Mouse (Mus musculus) left cerebral cortex, adult 18-20 months (tissue): ENCODE measurements around the gene Ss18l2. TPM values are rescaled to one million over a fixed set of nuclear protein-coding genes. Genes with fewer than 3 reads are reported as not detected.

Experiments
- DNase-seq, 2 experiments: peaks; one replicate each; pipeline ENCODE4 v3.0.0; 2021 to 2022; ENCODE audit warnings: low spot score in 2 of 2, mixed read lengths in 1 of 2
- total RNA-seq, 2 experiments: library from RNA; stranded (reverse); gene quantifications; 2 replicates each; pipeline ENCODE4 v1.2.3; 2021

Ss18l2 gene
- total RNA-seq, 2 experiments from 2014 or later: 73.2 to 83.3 TPM

DNA sequence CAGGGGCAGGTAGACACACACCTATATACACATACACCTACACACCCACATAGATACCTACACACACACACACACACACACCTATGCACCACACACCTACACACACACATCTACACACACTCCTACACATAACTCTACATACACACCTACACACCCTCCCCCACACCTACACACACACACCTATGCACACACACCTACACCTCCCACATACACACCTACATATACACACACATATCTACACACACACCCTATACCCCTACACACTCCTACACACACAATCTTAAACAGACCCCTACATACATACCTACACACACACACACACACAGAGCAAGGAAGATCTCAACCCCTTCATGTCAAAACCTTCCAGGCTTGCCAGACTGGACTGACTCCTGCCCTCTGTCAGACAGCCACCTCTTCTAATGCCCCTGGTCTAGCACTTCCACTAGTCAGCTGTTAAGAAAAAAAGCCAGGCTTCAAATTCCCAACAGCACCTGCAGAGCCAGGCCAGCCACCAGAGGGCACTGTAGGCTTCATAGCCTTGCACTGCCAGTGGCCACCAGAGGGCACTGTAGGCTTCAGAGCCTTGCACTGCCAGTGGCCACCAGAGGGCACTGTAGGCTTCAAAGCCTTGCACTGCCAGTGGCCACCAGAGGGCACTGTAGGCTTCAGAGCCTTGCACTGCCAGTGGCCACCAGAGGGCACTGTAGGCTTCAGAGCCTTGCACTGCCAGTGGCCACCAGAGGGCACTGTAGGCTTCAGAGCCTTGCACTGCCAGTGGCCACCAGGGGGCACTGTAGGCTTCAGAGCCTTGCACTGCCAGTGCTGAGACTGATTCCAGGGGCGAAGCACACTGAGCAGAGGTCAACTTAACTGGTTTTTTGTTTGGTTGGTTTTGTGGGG lies 12.7 kb upstream of the Ss18l2 start:
- DNase-seq: peak; percentile 42 to 50

DNA sequence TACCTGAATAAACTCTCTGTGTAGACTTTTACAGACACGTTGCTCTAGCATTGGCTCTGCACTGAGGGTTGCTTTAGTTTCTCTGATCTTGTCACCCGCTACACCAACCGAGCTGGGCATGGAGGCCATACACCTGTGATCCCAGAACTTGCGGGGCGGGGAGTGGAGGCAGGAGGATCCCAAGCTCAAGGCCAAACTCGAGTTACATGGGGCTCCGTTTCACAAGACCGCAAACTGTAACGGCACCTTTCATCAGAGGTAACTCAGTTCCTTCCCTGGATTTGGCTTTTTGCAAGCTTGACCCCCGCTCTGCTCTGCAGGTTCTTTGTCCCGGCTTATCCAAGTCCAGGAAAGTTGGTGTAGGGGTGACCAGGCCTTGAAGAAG lies 5.9 kb upstream of the Ss18l2 start:
- DNase-seq: peak in 1 of 2 experiments; percentile 1

DNA sequence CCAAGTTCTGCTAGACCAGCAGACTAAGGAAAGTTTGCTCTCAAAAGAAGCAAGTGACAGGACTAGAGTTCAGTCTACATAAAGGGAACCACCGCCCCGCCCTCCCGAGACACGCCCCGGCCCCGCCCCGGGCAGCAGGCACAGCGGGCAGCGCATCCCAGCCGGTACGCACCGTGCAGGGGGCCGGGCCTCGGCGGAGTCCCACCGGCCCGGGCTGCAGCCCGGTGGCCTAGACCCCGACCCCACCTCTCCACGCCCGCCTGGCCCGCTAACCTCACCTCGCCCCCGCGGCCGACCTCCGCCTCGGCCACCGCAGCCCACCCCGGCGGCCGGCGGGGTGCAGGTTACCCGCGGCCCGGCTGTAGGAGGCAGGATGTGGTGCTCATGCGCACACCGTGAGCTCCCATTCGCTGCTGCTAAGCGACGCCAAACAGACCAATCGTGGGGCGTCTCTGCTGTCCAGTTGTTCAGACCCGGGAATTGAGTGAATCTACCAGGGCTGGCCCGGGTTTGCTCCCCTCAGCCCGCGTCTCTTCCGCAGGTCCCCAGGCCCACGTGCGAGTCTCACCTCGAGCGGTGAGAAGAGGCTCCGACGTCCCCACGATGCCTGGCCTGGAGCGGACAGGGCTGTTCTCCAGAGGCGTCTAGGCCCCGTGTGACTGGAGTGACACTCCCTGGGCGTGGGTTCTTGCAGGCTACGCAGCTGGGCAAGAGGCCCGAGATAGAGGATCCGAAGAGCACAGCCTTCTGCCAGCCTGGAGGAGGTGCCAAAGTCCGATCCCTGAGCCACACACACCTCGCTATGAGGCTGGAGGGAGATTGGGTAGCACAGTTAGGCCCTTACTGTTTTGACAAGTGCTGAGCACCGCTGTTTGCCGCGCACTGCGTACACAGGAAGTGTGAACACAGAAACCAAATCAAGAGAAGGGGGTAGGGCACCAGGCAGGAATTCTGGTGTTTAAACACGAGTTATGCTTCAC lies 5.2 kb upstream of the Ss18l2 start, which contains the start of gene Sec22c:
TSS of gene Sec22c (minus strand) at position 845 of the 980 bp plus-strand sequence.
- DNase-seq: peak; percentile 80 to 91

DNA sequence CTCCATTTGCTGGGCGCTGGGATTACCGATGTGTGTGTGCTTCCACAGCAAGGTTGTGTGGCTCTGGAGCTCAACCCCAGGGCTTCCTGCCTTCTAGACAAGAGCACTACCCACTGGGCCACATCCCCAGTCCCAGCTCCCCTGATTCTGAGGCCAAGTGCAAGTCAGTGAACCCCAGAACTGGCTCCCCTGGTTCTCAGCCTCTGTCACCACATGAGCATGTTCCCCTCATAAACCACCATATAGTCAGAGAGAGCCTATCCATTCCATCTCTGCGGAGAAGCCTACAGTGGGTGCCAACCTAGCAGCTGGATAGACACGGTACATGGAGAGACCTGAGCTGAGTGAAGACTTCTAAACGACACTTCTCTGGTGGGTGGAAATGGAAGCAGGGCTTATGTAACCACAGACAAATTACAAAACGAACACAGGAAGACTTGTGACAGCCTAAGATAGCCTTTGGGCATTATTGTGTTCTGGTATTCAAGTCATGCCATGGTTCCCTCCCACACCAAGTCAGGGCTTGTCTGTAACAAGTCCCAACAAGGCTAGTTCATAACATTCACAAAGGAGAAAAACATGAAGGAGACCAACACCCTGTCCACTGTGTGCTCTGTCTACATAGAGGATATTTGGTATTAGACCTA lies 4.0 kb upstream of the Ss18l2 start:
- DNase-seq: no peak

DNA sequence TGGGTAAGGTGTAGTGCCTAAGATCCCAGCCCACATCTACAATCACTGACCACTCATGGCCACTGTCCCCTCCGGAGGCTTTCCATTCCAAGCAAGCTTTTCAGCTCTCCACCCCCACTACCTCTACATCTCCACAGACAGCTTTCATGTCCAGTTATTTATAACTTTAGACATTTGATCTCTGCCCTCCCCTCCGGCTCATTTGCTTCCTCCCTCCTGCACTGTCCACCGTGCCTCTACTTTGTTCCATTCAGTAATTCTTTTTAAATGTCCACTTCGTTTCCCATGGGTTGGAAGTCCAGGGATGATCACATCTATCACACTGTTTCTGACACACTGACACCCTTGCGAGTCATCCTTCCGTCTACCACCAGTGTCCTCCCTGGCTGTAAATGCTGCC lies 2.3 kb upstream of the Ss18l2 start:
- no peak for DNase-seq

DNA sequence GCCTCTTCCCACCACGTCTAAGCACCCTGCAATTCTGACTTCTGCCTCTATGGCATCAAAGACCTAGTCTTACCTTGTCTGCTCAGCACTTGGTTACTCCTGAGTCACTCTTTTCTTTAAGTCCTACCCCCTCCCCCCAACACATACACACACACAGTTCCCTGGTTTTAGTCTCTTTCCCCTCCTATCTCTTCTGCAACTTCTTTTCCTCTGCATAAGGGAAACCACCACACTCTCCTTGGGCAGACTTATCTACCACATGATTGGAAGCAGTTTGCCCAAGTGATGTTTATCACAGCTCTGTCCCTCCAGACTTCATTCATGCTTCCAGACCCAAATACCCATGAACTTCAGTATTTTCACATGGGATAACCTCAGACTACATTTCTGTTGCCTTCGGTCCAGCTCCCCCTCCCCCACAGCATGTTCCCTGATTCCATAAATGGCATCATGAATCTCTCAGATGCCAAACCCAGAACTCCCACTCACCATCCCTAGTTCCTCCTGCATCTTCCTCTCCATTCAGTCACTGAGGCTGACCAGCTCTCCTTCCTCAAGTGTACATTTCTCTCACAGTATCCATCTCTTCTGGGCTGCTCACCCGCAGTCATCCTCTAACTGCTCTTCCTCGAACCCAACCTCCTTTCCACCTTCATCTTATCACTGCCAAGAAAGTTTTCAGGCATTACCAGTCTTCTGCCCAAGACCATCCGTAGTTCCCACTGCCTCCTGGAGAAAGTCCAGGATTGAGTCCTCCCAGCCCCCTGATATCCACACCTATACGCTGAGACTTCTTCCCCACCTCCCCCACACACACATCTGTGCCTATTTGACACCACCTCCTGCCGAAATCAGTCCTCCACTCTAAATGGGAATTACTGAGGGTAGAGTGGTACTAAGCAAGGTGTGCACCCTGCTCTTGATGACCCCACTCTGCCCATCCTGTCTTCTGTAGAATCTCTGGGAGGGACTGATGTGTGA lies 1.3 kb upstream of the Ss18l2 start:
- no peak for DNase-seq

DNA sequence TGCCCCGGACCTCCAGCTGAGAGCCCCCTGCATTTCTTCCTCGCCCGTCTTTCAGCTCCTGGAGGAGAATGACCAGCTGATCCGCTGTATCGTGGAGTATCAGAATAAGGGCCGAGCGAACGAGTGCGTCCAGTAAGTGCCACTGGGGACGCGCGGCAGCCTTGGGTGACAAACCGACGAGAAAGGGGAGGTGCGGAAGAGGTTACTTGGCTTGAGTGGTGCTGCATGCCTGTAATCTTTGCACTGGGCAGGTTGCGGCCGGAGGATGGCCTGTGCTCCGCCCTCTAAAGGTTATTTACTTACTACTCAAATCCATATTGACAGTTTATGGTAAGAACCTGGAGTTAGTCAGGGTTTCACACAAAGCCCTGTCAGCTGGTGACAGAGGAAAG lies 451 bp downstream of the Ss18l2 start:
- no peak for DNase-seq

DNA sequence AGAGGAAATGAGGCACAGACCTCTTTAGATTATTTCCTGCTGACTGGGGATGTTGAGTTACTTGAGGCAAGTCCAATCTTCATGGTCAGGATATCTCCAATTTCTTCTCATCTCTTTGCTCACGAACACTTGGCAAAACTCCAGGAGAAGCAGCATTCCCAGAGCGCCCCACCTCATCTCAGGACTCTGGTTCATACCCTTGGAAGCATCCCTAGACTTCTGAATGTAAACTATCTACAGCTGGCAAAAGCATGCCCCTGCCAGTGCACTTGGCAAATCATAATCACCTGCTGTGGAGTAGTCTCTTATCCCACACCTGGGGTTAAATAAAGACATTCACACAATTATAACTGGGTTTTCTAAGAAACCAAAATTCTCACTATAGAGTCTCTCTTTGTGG lies 6.9 kb downstream of the Ss18l2 start:
- DNase-seq: no peak

DNA sequence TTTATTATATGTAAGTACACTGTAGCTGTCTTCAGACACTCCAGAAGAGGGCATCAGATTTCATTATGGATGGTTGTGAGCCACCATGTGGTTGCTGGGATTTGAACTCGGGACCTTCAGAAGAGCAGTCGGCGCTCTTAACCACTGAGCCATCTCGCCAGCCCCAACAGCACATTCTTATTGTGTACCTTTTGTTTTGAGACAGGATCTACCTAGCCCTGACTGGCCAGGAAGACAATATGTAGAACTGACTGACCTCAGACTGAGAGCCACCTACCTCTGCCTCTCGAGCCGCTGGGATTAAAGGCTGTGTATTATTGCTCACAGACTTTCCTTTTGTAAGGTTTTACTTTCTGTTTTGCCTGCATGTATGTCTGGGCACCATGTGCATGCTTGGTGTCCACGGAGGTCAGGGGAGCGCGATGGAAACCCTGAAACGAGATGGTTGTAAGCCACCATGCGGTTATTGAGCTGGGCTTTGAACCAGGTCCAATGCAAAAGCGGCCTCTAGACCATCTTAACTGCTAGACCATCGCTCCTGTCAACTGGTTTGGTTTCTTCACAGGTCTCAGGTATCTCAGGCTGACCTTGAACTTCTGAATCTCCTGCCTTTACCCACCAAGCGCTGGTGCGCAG lies 8.1 kb downstream of the Ss18l2 start:
- DNase-seq: no peak

DNA sequence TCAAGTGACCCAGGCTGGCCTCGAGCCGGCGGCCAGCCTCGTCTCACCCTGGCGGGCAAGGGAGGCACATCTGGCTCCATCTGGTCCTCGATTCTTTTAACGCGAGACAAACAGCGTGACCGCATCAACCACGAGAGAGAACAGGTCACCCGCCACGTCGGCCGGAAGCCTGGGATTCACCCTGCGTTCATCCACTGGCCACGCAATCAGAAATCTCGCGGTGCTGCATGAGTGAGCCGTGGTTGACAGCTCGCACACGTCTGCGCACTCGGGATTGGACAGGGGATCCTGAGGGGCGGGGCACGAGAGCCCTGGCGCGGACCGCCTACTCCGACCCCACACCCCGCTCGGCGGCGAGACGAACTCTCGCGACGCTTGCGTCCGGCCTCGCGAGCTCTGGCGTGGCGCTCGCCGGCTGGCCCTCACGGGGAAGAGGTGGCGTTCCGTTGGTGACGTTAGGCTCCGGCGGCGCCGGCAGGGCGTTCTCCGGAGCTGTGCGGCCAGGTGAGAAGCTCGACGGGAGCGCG lies 8.7 kb downstream of the Ss18l2 start, which contains the start of gene Nktr:
TSS of gene Nktr (plus strand) at position 378 of the 527 bp plus-strand sequence.
- peak; percentile 98 to 99 for DNase-seq

DNA sequence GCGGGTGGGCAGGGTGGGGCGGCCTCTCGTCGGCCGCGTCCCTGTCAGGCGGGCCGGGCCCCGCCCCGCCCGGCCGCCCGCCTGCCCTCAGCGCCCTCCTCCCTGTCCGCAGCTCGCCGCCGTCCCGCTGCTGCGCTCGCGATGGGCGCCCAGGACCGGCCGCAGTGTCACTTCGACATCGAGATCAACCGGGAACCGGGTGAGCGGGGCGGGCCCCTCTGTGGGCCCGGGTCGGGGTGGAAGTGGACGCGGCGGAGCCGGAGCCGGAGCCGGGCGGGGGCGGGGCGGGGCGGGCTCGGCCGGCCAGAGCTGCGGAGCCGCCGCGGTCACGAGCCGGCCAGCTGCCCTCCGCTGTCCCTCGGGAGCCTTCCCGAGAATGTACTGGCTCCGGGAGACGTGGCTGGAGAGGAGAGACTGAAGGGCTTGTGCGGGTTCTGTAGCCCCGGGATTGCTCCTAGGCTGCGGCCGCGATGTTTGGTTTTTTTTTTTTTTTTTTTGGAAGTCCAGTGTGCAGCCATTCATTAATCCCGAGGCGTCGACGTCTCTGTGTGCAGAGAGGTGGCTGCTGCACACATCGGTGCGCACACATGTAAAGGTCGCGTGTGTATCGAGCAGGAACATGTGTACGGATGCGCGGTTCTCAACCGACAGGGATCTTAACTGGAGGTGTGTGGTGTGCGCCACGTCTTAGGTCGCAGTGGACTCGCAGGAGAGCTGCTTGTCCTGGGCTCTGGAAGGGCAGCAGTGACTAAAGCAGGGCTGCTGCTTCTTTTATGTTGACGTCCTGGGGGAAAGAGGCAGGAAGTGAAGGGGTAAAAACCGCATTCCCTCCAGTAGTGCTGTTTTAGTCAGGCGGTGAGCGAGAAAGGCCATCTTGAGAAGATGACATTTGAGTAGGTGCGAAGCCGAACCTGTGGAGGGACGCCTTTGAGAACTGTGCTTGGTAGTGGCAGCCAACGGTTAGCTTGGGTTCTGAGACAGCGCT lies 9.5 kb downstream of the Ss18l2 start:
- DNase-seq: peak in 1 of 2 experiments; percentile 36

DNA sequence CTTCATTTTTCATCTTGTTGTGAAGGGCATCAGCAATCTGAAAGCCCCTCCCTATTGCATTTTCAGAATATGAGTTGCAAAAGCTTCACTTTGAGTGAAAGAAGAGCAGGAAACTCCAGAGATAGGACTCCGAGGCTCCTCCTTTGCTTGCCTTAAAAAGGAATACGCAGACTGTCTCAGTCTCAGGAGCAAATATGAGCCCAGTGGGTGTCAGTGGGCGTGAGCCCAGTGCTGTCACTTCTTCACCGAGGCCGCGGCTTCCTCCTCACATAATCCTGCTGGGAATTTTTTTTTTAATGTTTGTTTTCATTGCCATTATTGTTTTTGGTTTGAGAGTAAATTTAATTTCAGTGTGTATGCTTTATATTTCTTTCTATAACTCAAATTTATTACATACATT lies 30.4 kb downstream of the Ss18l2 start:
- DNase-seq: no peak

DNA sequence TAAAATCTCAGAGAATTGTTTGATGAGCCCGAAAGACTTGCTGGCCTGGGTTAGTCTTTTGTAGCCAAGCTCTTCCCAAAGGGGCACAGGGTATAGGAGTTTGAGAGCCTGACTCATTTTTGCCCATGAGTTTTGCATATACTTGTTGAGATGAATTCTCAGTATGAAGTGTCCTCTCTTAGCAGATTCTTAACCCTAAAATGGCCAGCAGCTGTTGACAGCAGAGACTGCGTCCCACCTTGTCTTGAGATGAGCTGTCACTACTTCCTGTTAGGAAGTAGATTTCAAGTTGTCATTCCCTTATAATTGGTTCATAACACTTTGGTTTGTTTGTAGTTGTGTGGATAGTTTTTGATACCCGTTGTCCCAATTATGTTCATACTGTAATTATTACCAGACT lies 31.0 kb downstream of the Ss18l2 start:
- DNase-seq: no peak

DNA sequence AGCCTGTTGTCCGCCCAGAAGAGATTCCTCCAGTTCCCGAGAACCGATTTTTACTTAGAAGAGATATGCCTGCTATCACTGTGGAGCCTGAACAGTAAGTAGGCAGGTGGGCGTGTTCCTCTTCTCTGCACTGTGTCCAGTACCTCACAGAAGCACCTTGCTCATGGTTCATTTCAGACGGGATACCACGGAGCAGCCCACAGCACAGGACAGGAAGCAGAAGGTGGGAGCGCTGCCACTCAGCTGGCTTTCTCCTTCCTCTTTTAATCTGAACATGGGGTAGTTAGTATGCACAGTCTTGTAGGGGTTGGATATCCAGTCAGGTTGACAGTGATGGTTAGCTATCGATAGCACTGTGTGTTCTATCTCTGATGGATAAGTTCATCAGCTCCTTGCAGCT lies 33.9 kb downstream of the Ss18l2 start:
- no peak for DNase-seq

DNA sequence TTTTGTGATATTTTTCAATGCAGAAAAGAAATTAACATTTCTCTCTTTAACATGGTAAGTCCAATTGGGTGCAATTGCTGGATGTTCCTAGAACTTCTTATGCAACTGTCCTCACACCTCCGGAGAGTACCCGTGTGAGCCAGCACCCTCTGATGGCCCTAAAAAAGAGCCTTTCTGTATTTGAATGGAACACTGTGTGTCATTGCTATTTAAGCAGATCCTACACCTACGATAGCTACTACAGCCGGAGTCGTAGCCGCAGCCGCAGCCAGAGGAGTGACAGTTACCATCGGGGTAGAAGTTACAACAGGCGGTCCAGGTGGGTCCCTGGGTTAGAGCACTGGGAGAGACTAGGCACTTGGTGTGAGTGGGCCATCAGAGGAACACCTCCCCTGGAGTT lies 42.6 kb downstream of the Ss18l2 start:
- DNase-seq: peak; percentile 61 to 75

DNA sequence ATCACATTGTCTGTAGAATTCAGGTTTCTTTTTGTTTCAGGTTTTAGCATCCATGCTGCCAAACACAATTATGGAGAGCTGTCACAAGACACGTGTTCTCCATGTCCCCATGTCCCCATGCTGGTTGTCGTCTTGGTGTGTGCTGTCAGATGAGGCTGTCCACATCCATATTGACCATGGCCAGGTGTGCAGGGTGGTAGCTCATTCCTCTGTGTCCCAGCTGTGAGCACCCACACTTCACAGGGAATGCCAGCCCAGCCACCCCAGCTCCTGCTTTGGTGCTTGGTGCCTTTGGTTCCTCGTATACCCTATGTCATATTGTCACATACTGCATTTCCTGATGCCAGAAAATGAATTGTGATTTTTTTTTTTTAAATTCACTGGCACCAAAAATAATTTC lies 44.5 kb downstream of the Ss18l2 start:
- no peak for DNase-seq

DNA sequence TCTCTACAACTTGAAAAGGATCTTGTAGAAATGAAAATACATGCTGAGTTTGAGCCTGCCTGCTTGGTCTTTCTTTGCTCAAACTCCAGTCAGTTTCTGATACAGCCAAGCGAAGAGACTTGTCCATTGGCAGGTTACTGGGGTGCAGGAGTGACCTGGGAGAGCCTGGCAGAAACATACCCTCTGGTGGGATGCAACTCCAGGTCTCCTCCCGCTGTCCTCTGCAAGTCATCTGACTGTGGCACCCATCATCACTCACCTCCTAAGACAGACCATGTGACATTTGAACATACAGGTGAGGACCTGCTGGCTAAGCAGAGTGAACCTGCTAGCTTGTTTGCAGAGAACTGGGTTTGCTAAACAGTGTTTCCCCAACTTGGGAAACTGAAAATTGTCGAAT lies 46.7 kb downstream of the Ss18l2 start:
- DNase-seq: no peak

DNA sequence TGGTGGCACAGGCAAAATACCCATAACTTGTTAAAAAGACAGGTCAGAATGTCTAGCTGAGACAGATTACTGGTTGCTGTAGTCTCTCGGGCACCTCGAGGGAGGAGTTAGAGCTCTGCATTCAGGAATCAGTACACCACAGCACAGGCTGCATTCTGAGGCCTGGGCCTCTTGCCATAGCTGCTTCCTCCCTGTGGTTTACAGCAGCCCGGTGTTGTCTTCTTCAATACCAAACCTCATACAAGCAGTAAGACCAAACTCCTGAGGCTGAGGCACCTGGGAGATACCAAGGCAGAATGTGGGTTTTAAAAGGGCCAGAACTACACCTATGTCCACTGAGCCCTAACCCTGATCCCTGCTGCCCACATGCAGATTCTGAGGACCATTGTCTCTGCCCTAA lies 47.3 kb downstream of the Ss18l2 start:
- no peak for DNase-seq
